Mouse (Mus musculus): ENCODE data around the gene Cadm3. TPM values are rescaled to one million over a fixed set of nuclear protein-coding genes. Genes with fewer than 3 reads are reported as not detected.

The Cadm3 gene
- polyA plus RNA-seq, 1 experiment from 2014 or later, result 4.9 TPM

Other genes with a start within 250 kb of the Cadm3 start
- not detected in 2 replicates for gene Olfr1408, start 230.3 kb downstream of the Cadm3 start, polyA plus RNA-seq (2014; fragmentation: Nextera tagmentation; extraction: Ambion mirVana)
- not detected in 2 replicates for gene Olfr1406, start 177.1 kb downstream of the Cadm3 start, polyA plus RNA-seq (2014; fragmentation: Nextera tagmentation; extraction: Ambion mirVana)
- gene Olfr218, start 169.9 kb downstream of the Cadm3 start, polyA plus RNA-seq (2014; fragmentation: Nextera tagmentation; extraction: Ambion mirVana), result not detected in 2 replicates
- not detected in 2 replicates for gene Olfr1404, start 155.3 kb downstream of the Cadm3 start, polyA plus RNA-seq (2014; fragmentation: Nextera tagmentation; extraction: Ambion mirVana)
- not detected in 2 replicates for gene Fcer1a, start 140.5 kb downstream of the Cadm3 start, polyA plus RNA-seq (2014; fragmentation: Nextera tagmentation; extraction: Ambion mirVana)
- gene Olfr418, start 101.7 kb downstream of the Cadm3 start, polyA plus RNA-seq (2014; fragmentation: Nextera tagmentation; extraction: Ambion mirVana), result not detected in 2 replicates
- gene Mptx2, start 89.9 kb downstream of the Cadm3 start, polyA plus RNA-seq (2014; fragmentation: Nextera tagmentation; extraction: Ambion mirVana), result not detected in 2 replicates
- 0.54 and 0.81 TPM in 2 replicates for gene Ackr1, start 33.9 kb downstream of the Cadm3 start, polyA plus RNA-seq (2014; fragmentation: Nextera tagmentation; extraction: Ambion mirVana)
- 0.92 and 2.5 TPM in 2 replicates for gene Aim2, start 16.8 kb downstream of the Cadm3 start, polyA plus RNA-seq (2014; fragmentation: Nextera tagmentation; extraction: Ambion mirVana)
- gene Ifi206, start 123.3 kb upstream of the Cadm3 start, polyA plus RNA-seq (2014; fragmentation: Nextera tagmentation; extraction: Ambion mirVana), result 0.17 and 0.18 TPM in 2 replicates
- not detected in 2 replicates for gene Ifi214, start 168.3 kb upstream of the Cadm3 start, polyA plus RNA-seq (2014; fragmentation: Nextera tagmentation; extraction: Ambion mirVana)
- gene Ifi213, start 231.6 kb upstream of the Cadm3 start, polyA plus RNA-seq (2014; fragmentation: Nextera tagmentation; extraction: Ambion mirVana), result not detected in 2 replicates

Data from lung, embryonic 14.5 days (tissue).